Mouse (Mus musculus) cerebellum, adult 9-10 months (tissue): ENCODE results near the gene Mctp1.
A peak's percentile ranks its signal among the peaks of the same experiment; 100 is the strongest.

Source experiments
- DNase-seq: peaks from one replicate; pipeline ENCODE4 v3.0.0; 2022

Gene Mctp1

DNA sequence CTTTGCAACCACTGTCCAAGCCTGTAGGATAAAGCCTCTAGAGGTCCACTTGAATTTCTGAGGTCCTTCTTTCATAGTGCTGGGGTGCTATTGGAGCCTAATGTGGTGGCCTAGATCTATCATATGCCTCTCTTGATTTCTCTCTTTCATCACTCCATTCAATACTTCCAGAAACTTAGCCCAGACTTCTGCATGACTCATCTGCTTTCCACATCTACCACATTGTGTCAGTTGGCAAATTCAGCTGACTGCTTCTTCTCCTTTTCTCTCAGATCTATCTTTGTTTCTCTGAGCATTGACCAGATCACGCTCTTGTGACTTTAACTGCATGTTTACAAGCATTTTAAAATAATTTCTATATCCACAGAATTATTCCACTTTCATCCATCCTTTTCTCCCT is 249.4 kb downstream of the Mctp1 start:
- DNase-seq: no peak

- no peak for DNase-seq
These were observed 253.9 kb downstream of the Mctp1 start for GRCm38 (mm10) chr13:76638282-76638681.

- DNase-seq: no peak
These were observed 275.2 kb downstream of the Mctp1 start for GRCm38 (mm10) chr13:76659523-76659922.

- DNase-seq: peak; percentile 77
These were observed 297.0 kb downstream of the Mctp1 start for GRCm38 (mm10) chr13:76681286-76681685.

DNA sequence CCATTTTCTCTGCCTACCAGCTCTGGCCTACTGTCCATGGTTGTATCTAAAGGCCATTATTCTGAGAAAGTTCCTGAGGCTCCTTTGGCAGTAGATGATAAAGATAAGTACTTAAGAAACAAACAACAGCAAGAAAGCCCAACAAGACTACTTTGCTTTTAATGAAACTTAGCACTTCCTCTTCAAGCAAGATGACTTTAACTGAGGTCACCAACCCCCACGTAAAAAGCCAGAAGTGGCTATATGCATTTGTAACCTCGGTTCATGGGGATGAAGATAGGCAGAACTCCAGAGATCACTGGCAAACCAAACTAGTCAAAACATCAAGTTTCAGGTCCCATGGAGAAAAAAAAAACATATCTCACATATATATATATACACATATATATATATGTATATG is 305.0 kb downstream of the Mctp1 start:
- DNase-seq: no peak

GRCm38 (mm10) chr13:76690143-76690542 is 305.8 kb downstream of the Mctp1 start:
- DNase-seq: no peak

GRCm38 (mm10) chr13:76690697-76691096 is 306.4 kb downstream of the Mctp1 start:
- no peak for DNase-seq

- no peak for DNase-seq
These were observed 349.7 kb downstream of the Mctp1 start for GRCm38 (mm10) chr13:76734013-76734412.

- no peak for DNase-seq
These were observed 366.5 kb downstream of the Mctp1 start for GRCm38 (mm10) chr13:76750663-76751429.

DNA sequence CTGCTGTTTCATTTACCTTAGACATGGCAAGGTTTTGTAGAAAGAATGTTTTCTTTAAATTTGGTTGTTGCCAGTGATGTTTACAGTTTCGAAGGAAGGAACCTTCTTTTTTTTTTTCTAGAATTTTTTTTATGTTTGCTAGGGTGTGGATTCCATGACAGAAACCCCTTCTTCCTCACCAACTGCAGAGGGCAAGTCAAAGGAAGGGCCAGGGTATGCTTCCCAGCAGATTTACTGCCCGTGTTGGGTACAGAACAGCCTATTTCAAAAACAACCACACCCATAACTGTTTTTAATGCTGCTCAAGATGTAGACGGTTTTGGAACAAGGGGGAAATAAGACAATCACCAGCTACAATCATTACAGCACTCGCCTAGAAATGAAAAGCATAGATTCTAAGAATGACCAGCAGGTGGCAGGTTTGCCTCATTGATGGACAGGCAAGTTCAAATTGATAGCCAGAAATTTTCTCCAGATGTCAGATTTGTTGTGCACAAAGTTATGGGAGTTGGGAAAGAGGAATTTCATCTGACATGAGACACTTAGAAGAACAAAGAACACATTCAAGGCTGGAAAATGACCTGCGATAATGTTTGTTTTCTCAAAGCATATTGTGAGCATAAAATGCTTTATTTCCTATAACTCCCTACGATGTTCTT is 375.6 kb downstream of the Mctp1 start:
- peak; percentile 55 for DNase-seq

- no peak for DNase-seq
These were observed 415.3 kb downstream of the Mctp1 start for GRCm38 (mm10) chr13:76799662-76800061.

DNA sequence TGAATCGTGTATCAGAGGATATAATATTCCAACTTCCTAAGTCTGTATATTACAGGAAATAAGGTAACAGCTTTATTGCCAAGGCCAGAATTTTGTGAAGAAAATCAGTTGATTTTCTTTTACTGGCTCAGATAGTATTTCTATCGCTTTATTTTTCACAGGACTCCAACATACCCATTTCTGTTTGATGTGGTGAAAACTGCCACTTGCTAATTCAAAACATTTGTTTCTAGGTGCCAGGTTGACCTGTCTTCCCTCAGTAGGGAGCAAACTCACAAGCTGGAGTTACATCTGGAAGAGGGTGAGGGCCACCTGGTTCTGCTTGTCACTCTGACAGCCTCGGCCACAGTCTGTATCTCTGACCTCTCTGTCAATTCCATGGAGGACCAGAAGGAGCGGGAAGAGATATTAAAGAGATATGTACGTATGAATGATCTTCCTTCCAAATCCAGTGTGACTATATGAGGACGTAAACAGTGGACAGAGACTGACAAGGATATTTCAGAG is 416.8 kb downstream of the Mctp1 start:
- no peak for DNase-seq

DNA sequence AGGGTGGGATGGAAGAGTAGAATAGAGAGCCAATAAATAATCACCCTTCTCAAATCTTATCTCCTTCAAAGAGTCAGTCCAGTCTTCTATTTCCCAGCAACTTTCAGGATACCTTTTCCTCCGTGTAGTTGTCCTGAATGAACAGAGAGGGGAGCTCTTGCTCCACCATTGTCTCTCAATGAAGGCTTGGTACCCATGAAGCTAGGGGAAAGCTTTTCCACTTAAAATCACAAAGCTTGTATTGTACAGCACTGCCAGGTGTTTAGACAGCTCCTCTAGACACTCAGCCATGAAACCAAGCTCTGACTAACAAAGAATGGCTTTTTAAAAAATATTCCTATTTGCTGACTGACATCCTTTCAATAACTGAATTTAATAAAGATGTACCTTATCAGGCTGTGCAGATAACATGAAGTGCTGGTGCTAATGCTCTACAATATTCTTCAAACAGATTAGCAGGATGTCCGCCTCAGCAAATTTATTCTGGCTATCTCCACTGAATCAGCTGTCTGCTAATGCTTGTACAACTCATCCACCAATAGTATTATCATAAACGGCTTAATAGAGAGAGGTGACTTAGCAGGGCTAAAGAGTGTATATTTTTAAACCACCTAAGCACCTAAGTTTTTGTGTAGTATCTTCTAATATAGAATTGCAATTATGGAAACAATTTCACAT is 417.9 kb downstream of the Mctp1 start:
- DNase-seq: no peak

DNA sequence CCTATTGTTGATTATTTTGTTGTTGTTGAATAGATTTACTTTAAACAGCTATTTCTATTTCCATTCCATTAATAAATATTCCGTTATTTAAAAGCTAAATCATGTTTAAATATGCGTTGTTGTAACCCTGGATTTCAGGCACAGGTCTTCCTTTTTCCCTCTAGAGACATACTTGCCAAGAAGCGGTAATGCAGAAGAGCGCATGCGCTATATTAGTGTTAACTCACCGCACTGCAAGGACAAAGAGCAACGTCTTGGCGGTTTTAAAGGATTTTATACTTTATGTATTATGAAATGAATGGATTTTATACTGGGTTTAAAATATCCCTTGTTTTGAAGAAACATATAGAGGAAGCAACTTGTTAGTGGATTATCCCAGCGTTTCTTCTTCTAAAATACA is 418.6 kb downstream of the Mctp1 start:
- no peak for DNase-seq

DNA sequence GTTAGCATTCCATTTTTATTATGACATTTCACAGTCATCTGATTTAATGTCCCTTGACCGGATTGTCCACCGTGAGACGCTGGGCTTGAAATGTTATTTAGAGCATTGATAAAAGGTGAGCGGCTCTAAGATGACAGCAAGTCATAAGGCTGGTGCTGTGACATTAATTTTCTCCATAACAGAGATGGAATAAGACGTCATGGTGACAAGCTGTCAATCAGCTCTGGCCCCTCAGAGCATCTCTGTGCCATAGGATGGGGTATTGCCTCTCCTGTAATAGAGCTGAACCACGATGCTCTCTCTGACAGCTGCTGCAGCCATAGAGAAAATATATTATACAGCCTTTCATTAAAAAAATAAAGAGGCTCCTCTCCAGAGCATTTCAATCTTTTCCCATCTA is 419.5 kb downstream of the Mctp1 start:
- DNase-seq: no peak

GRCm38 (mm10) chr13:76808871-76809390 is 424.6 kb downstream of the Mctp1 start:
- DNase-seq: no peak

DNA sequence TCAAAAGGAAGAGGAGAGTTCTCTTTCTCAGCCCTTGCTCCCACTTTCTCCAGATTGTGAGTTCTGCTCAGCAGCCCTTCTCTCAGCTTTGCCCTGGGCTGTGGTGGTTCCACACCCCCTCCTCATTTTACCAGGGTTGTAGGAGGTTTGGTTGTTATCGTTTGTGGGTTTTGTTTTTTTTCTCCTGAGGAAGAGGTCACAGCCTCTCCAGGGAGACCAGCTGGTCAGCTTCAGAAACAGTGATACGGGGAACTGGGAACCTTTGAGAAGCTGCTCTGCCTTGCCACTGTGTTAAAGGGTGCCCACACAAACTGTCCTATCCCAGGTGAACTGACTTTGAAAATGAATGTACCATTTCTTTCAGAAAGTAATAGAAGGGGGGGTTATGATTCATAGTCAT is 425.5 kb downstream of the Mctp1 start:
- no peak for DNase-seq

DNA sequence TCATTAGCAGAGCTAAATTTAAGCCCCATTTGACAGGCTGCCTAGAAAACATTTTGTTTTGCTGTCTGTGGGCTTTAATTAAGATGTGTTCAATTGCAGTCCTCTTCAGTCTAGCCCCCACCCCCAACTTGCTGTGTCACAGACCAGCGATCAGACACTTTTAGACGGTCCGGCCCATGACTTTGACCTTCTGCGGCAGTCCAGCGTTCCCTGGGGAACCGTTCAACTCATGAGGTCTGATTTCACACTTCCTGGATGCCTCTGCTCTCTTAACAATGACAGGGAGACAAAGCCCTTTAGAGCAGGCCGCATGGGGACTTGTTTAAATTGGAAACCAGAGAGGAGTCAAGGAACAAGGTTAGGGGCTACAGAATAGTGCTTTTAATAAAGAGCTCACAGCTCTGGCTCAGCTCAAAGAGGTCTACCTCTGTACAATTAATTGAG is 426.2 kb downstream of the Mctp1 start:
- no peak for DNase-seq

DNA sequence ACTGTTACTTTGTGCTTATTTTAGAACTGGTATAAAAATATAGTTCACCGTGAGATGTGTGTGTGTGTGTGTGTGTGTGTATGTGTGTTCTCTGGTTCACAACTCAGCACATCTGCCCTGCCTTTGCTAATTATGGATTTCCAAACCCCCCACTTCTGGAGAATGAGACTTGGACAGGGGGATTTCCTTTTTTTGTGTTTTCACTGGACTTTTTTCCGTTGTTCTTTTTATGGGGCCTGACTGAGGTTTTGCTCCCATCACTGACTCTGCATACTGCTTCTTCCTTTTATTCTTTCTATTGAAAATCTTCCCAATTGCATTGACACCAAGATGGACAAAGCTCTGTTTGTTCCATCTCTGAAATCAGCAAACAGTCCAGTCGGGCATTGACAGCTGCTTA is 438.7 kb downstream of the Mctp1 start:
- DNase-seq: no peak

GRCm38 (mm10) chr13:76824932-76825694 is 440.8 kb downstream of the Mctp1 start:
- no peak for DNase-seq

DNA sequence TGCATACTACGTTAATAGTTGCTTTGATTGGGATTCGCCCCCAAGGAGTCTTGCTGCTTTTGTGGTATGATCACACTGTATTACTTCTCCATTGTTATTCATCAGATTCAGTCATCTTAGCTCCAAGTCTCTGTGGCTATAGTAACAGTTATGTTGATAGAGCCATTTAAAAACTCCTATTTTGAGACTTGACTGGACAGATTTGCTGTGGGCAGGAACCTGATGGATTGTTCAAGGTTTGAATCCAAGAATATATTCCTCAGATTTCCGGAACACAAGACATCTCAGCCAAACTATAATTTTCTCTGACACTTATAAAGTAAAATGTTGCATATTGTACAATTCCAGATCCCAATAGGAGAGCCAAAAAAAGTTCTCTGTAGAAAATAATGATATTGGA is 443.4 kb downstream of the Mctp1 start:
- DNase-seq: no peak

DNA sequence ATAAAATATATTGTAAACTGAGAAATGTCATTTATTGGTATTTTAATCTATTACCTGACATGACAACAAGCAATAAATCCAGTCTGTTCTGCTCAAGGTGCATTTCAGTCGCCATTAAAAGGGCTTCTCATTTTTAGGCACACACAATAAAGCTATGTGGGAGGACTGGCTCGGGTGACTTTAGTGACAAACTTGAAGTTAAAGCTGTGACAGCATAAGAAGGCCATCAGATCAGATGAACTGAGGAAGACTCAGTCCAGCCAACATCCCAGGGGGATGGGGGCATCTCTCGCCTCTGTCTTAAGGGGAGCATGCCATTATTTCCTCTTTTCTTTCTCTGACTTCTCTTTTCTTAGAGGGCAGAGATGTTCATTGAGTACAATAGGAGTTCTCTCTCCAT is 453.7 kb downstream of the Mctp1 start:
- no peak for DNase-seq

- DNase-seq: no peak
These were observed 456.4 kb downstream of the Mctp1 start for GRCm38 (mm10) chr13:76840712-76841111.
